Mouse (Mus musculus) granulocyte monocyte progenitor cell, adult 5-6 weeks (primary cell): Measurements from ENCODE around the gene Ckap2. TPM values are rescaled to one million over a fixed set of nuclear protein-coding genes. Genes with fewer than 3 reads are reported as not detected.
A peak's percentile ranks its signal among the peaks of the same experiment; 100 is the strongest.
"Not testable (repeated sequence)": the region's sequence is repeated elsewhere in the genome, so short reads cannot be mapped to it uniquely, and the experiment has no call there.

Experiments
- ATAC-seq: replicated peaks from 2 replicates; pipeline ENCODE4 v1.8.0; 2016; ENCODE audit warnings: mild to moderate bottlenecking, moderate TSS enrichment, inconsistent platforms; ENCODE audit not compliant: poor library complexity, severe bottlenecking
- total RNA-seq, 2 experiments: library from RNA; stranded (forward) in 1 of 2; stranded (reverse) in 1 of 2; fragments of 200-712, 200-1000 nt in 1 of 2; fragments of >200 nt in 1 of 2; fragmentation: Nextera tagmentation in 1 of 2; gene quantifications; 2 replicates each; pipeline ENCODE4 v1.2.3; 2014 to 2017

Gene Ckap2
- total RNA-seq, 2 experiments from 2014 or later, result 32.7 to 43.3 TPM

GRCm38 (mm10) chr8:22149643-22150344, 35.8 kb downstream of the Ckap2 start:
- no peak for ATAC-seq

GRCm38 (mm10) chr8:22148367-22148740, 37.3 kb downstream of the Ckap2 start:
- no peak for ATAC-seq

DNA sequence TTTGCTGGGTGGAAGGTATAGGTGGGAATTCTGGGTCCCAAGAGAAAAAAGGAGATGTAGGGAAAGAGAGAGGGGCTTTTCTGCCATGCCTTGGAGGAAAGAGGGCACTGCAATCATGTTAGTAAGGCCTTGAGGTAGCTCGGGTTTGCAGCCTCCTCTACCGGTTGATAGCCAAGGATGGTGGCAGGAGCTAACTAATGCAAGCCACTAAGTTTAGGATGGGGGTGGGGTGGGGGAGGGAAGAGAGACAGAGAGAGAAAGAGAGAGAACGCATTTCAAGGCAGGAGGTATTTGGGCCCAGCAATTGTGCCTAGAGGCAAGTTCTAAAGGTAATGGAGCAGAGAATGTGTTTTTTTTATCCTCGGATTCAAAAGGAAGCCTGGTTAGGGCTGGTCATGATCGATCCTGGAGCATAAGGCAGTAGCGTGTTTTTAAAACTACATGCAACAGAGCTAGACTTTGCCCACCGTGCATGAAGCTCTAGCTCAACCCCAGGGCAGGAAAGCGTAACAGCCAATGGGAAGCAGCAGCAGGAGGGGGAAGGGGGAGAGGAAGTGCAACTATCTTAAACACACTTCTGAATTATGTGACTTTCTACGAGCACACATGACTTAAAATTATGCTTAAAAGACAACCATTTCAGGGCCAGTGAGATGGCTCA, 37.8 kb downstream of the Ckap2 start:
- peak; percentile 73 for ATAC-seq

DNA sequence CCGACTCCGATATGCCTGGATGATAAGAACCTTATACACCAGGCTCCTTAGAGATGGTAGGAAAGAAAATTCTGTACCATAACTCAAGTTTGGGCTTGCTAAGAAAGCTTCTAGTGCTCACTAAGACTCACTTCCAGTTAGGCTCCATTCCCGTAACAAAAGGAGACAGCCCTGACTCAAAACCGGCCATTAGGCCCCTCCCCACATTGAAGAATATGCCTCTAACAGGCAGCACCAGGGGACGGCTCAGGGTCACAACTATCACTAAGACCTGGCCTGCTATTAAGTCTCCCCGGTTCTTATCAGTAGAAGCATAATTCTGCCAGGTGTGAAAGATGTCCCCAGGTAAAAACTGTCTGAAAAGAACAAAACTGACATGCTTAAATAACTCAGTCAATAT, 39.8 kb downstream of the Ckap2 start:
- no peak for ATAC-seq

- no peak for ATAC-seq
These were observed 41.7 kb downstream of the Ckap2 start for GRCm38 (mm10) chr8:22143764-22144491.

- no peak for ATAC-seq
These were observed 43.0 kb downstream of the Ckap2 start for GRCm38 (mm10) chr8:22142592-22142991.

DNA sequence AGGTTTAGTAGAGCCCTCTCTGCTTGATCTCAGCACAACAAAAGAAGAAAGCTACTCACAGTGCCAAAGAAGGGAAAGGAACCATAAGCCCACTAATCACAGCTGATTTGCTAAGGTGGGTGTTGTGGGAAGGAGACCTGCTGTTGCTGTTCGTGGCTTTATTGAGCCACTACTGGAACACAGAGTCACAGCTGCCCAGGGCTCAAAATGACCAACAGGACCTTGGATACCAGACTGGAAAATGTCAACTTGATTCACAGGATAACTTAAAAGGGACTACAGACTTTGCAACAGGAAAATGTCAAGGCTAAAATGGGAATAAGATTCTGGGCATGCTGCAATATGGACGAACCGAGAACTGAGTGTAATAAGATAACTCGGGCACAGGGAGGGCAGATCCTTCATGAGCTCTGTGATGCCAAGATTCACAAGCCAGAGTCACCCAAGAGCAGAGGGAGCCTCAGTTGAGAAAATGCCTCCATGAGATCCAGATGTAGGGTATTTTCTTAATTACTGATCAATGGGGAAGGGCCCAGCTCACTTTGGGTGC, 43.7 kb downstream of the Ckap2 start:
- no peak for ATAC-seq

DNA sequence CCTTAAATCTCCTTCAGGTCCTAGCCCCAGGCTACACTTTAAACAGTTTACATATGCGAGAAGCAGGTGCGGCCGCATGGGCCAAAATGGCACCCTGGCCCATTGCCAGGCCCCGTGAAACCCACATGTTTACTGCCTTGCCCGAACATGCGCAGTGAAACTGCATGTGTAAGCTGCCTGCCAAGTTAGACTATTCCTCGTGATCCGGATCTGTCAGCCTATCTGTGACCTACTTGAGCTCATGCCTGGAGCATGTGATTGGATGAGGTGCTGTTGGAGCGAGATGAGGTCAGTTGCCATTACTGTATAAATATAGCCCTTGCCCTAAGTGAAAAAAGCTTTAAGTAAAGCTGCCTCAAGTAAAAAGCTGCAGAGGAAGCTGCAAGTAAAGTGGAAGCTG, 49.2 kb downstream of the Ckap2 start:
- not testable (repeated sequence) for ATAC-seq

DNA sequence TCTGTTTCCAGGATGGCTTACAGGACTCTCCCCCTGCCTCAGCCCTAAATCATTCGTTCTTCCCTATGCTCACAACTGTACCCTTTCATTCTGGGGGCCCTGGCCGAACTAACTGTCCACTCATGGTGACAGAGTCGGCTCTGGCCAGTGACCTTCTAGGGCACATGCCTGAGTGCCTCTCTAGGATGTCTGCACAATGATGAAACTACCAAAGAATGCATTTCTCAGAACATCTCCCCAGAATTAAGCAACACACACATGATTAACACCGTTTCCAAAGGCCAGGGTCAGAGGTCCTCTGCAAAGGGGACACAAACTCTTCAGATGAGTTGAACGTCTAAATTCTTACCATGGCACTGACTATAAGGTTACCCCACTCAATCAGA, 50.9 kb downstream of the Ckap2 start:
- ATAC-seq, result no peak

- no peak for ATAC-seq
These were observed 51.4 kb downstream of the Ckap2 start for GRCm38 (mm10) chr8:22134078-22134749.

- ATAC-seq, result no peak
These were observed 53.6 kb downstream of the Ckap2 start for GRCm38 (mm10) chr8:22132062-22132461.

DNA sequence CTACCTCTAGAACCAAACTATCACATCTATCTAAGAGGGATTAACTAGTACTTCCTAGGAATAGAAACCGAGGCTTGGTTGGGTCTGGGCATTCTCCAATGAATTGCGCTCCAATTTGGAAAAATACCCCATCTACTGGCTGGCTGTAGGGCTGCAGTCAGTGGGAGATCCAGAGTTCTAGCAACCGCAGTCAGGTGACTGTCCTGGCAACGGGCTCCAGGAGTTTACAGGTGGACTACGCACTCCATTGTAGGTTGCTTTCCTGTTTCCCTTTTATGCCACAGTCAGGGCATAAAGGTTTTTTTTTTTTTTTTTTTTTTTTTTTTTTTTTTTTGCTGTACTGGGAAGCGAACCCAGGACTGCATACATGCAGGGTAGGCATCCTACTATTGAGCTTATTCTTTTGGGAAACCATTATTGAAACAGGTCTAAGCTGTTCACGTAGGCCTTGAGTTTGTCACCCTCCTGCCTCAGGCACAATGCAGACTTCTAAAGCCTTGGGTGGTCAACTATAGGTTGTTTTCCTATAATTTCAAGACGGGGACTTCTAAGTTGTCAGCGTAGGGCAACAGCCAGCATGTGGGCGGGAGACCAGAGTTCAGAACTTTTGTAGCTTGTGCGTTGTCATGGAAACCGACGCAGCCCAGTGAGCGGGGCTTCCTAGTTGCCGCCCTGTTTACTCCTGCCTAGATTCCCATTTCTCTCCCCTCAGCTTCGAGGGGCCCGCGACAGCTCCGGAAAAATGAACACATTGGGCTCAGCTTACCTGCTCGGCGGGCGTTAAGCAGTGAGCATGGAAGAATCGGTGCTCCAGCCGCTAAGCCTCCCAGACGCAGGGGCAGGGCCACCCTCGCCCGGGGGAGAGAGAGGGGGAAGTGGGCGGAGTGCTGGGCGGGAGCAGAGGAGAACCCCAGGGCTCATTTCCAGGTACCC, 61.1 kb downstream of the Ckap2 start, which contains the start of gene Nek5:
Gene Nek5 (minus strand): TSS at position 834 of the 933 bp plus-strand sequence.
- ATAC-seq, result peak; percentile 86

Other genes with a start within 250 kb of the Ckap2 start
- gene Defb35, start 247.5 kb downstream of the Ckap2 start, total RNA-seq (2014; fragmentation: Nextera tagmentation), result not detected in 2 replicates
- gene Defb35, start 247.5 kb downstream of the Ckap2 start, total RNA-seq (2017), result not detected in 2 replicates
- gene Defb13, start 239.1 kb downstream of the Ckap2 start, total RNA-seq (2014; fragmentation: Nextera tagmentation), result not detected in 2 replicates
- gene Defb13, start 239.1 kb downstream of the Ckap2 start, total RNA-seq (2017), result not detected in 2 replicates
- gene Fam90a1a, start 227.1 kb downstream of the Ckap2 start, total RNA-seq (2014; fragmentation: Nextera tagmentation), result not detected in 2 replicates
- not detected in 2 replicates for gene Fam90a1a, start 227.1 kb downstream of the Ckap2 start, total RNA-seq (2017)
- gene Ccdc70, start 216.0 kb downstream of the Ckap2 start, total RNA-seq (2014; fragmentation: Nextera tagmentation), result not detected in 2 replicates
- gene Ccdc70, start 216.0 kb downstream of the Ckap2 start, total RNA-seq (2017), result not detected in 2 replicates
- 0.32 and 0.53 TPM in 2 replicates for gene Atp7b, start 125.5 kb downstream of the Ckap2 start, total RNA-seq (2014; fragmentation: Nextera tagmentation)
- 0.22 and 0.31 TPM in 2 replicates for gene Atp7b, start 125.5 kb downstream of the Ckap2 start, total RNA-seq (2017)
- gene Alg11, start 125.1 kb downstream of the Ckap2 start, total RNA-seq (2014; fragmentation: Nextera tagmentation), result 9.6 and 11.4 TPM in 2 replicates
- 13.5 and 19.4 TPM in 2 replicates for gene Alg11, start 125.1 kb downstream of the Ckap2 start, total RNA-seq (2017)
- not detected in 2 replicates for gene Nek5, start 60.8 kb downstream of the Ckap2 start, total RNA-seq (2014; fragmentation: Nextera tagmentation)
- gene Nek5, start 60.8 kb downstream of the Ckap2 start, total RNA-seq (2017), result not detected in 2 replicates
- 1.1 and 1.9 TPM in 2 replicates for gene Nek3, start 19.4 kb downstream of the Ckap2 start, total RNA-seq (2014; fragmentation: Nextera tagmentation)
- 3.1 and 7.2 TPM in 2 replicates for gene Nek3, start 19.4 kb downstream of the Ckap2 start, total RNA-seq (2017)
- gene Vps36, start 7.0 kb upstream of the Ckap2 start, total RNA-seq (2014; fragmentation: Nextera tagmentation), result 30.2 and 45.5 TPM in 2 replicates
- 44.6 and 50.3 TPM in 2 replicates for gene Vps36, start 7.0 kb upstream of the Ckap2 start, total RNA-seq (2017)
- gene Thsd1, start 41.5 kb upstream of the Ckap2 start, total RNA-seq (2014; fragmentation: Nextera tagmentation), result 1.1 and 1.8 TPM in 2 replicates
- 0.86 and 1.3 TPM in 2 replicates for gene Thsd1, start 41.5 kb upstream of the Ckap2 start, total RNA-seq (2017)
- not detected in 2 replicates for gene Tpte, start 97.6 kb upstream of the Ckap2 start, total RNA-seq (2014; fragmentation: Nextera tagmentation)
- gene Tpte, start 97.6 kb upstream of the Ckap2 start, total RNA-seq (2017), result not detected in 2 replicates
- gene Slc25a15, start 212.8 kb upstream of the Ckap2 start, total RNA-seq (2014; fragmentation: Nextera tagmentation), result 11.1 and 11.4 TPM in 2 replicates
- 10.3 and 12.2 TPM in 2 replicates for gene Slc25a15, start 212.8 kb upstream of the Ckap2 start, total RNA-seq (2017)
- gene Mrps31, start 225.5 kb upstream of the Ckap2 start, total RNA-seq (2014; fragmentation: Nextera tagmentation), result 20.7 and 23.4 TPM in 2 replicates
- 31.5 and 33.9 TPM in 2 replicates for gene Mrps31, start 225.5 kb upstream of the Ckap2 start, total RNA-seq (2017)